Mouse (Mus musculus): ENCODE data around the gene Ctsc.
"Not testable (repeated sequence)": the region's sequence is repeated elsewhere in the genome, so short reads cannot be mapped to it uniquely, and the experiment has no call there.

Gene Ctsc

GRCm38 (mm10) chr7:88277858-88278627 lies at the start of gene Ctsc:
Ctsc (plus strand) TSS chr7:88278085.
- in situ Hi-C loops (cut with MseI, MboI), result no loop called here

GRCm38 (mm10) chr7:88229051-88229450 lies 48.8 kb upstream of the Ctsc start:
- in situ Hi-C loops (cut with MseI, MboI), result no loop called here

- in situ Hi-C loops (cut with MseI, MboI), result no loop called here
Observed at GRCm38 (mm10) chr7:88230121-88230520, 47.8 kb upstream of the Ctsc start.

- in situ Hi-C loops (cut with MseI, MboI), result no loop called here
Observed at GRCm38 (mm10) chr7:88230756-88231522, 46.9 kb upstream of the Ctsc start.

- in situ Hi-C loops (cut with MseI, MboI), result no loop called here
Observed at GRCm38 (mm10) chr7:88243059-88243458, 34.8 kb upstream of the Ctsc start.

- in situ Hi-C loops (cut with MseI, MboI), result no loop called here
Observed at GRCm38 (mm10) chr7:88244462-88244861, 33.4 kb upstream of the Ctsc start.

GRCm38 (mm10) chr7:88250380-88250779 lies 27.5 kb upstream of the Ctsc start:
- in situ Hi-C loops (cut with MseI, MboI), result not testable (repeated sequence)

GRCm38 (mm10) chr7:88251535-88251934 lies 26.4 kb upstream of the Ctsc start:
- in situ Hi-C loops (cut with MseI, MboI), result no loop called here

GRCm38 (mm10) chr7:88252129-88252528 lies 25.8 kb upstream of the Ctsc start:
- in situ Hi-C loops (cut with MseI, MboI), result no loop called here

GRCm38 (mm10) chr7:88254884-88255283 lies 23.0 kb upstream of the Ctsc start:
- in situ Hi-C loops (cut with MseI, MboI), result no loop called here

GRCm38 (mm10) chr7:88259155-88259925 lies 18.5 kb upstream of the Ctsc start:
- in situ Hi-C loops (cut with MseI, MboI), result no loop called here

GRCm38 (mm10) chr7:88261799-88262198 lies 16.1 kb upstream of the Ctsc start:
- in situ Hi-C loops (cut with MseI, MboI), result no loop called here

- in situ Hi-C loops (cut with MseI, MboI), result no loop called here
Observed at GRCm38 (mm10) chr7:88264861-88265260, 13.0 kb upstream of the Ctsc start.

- in situ Hi-C loops (cut with MseI, MboI), result no loop called here
Observed at GRCm38 (mm10) chr7:88269913-88270312, 8.0 kb upstream of the Ctsc start.

- in situ Hi-C loops (cut with MseI, MboI), result no loop called here
Observed at GRCm38 (mm10) chr7:88271531-88271930, 6.4 kb upstream of the Ctsc start.

GRCm38 (mm10) chr7:88276914-88277765 lies 745 bp upstream of the Ctsc start:
- in situ Hi-C loops (cut with MseI, MboI), result no loop called here

GRCm38 (mm10) chr7:88278628-88279196 lies 827 bp downstream of the Ctsc start:
- in situ Hi-C loops (cut with MseI, MboI), result no loop called here

- in situ Hi-C loops (cut with MseI, MboI), result no loop called here
Observed at GRCm38 (mm10) chr7:88285276-88285675, 7.4 kb downstream of the Ctsc start.

- in situ Hi-C loops (cut with MseI, MboI), result no loop called here
Observed at GRCm38 (mm10) chr7:88291036-88291435, 13.2 kb downstream of the Ctsc start.

GRCm38 (mm10) chr7:88292044-88292443 lies 14.2 kb downstream of the Ctsc start:
- in situ Hi-C loops (cut with MseI, MboI), result no loop called here

GRCm38 (mm10) chr7:88293907-88294306 lies 16.0 kb downstream of the Ctsc start:
- in situ Hi-C loops (cut with MseI, MboI), result no loop called here
